Mouse (Mus musculus): ENCODE measurements around the gene Pum3.

GRCm38 (mm10) chr19:27441106-27441505 is 11.5 kb upstream of the Pum3 start:
- TF ChIP-seq CTCF (IDR thresholded peaks at IDR 0.05; ENCODE audit: control insufficient read depth, insufficient read depth, insufficient replicate concordance, low read depth, low read length) (no peak), POLR2A (IDR thresholded peaks at IDR 0.05; ENCODE audit: control insufficient read depth, low read depth, low read length) (no peak)
